Comparison of ENCODE assay signal across 35 mouse cellular contexts in genomic region chr1:192214666-192215065, GRCm38 (mm10). TPM values are rescaled to one million over a fixed set of nuclear protein-coding genes. Genes with fewer than 3 reads are reported as not detected.
"Had no signal": no experiment of that assay in that cellular context is flagged by ENCODE, and none has a peak within 500 bp of the region (broad histone marks: within the 10 kb centered on the region; RNA-seq: fewer than 3 reads in every experiment).

No protein-coding gene starts in this region.

- H3K4me3 ChIP-seq: heart, embryonic 13.5 days; heart, embryonic 15.5 days; hindbrain, embryonic 10.5 days; hindbrain, embryonic 12.5 days; hindbrain, embryonic 13.5 days; hindbrain, embryonic 15.5 days; intestine, embryonic 15.5 days; kidney, embryonic 15.5 days; layer of hippocampus, adult 2 months; left cerebral cortex, adult 2 months had no signal

- H3K27ac ChIP-seq: heart, embryonic 13.5 days; heart, embryonic 15.5 days; hindbrain, embryonic 10.5 days; hindbrain, embryonic 12.5 days; hindbrain, embryonic 13.5 days; hindbrain, embryonic 14.5 days; hindbrain, embryonic 15.5 days; hindbrain, postnatal 0 days; intestine, embryonic 15.5 days; kidney, embryonic 15.5 days; kidney, postnatal 0 days; layer of hippocampus, adult 2 months; left cerebral cortex, adult 2 months had no signal

- H3K27me3 ChIP-seq: heart, embryonic 13.5 days; heart, embryonic 15.5 days; hindbrain, embryonic 12.5 days; hindbrain, embryonic 13.5 days; hindbrain, embryonic 15.5 days; intestine, embryonic 15.5 days; kidney, embryonic 15.5 days had no signal

- DNase-seq: heart, postnatal 10 days; heart, postnatal 14 days; heart, postnatal 36 days; heart, postnatal 4 days; kidney, adult 11 months; kidney, adult 18-20 months; kidney, adult 2 months; kidney, adult 8-10 months; kidney, adult 9 months; kidney, postnatal 10 days; kidney, postnatal 14 days; kidney, postnatal 25 days; kidney, postnatal 36 days; kidney, postnatal 4 days; layer of hippocampus, adult 9-11 months; layer of hippocampus, postnatal 36 days had no signal

- ATAC-seq: hindbrain, embryonic 16.5 days; hindbrain, postnatal 0 days; inflammation-experienced regulatory T-cells, adult 6 months; intestine, embryonic 15.5 days; intestine, embryonic 16.5 days; intestine, postnatal 0 days had no signal

- H3K36me3 ChIP-seq: heart, embryonic 13.5 days; heart, embryonic 15.5 days; hindbrain, embryonic 10.5 days; hindbrain, embryonic 12.5 days; hindbrain, embryonic 13.5 days; hindbrain, embryonic 15.5 days; intestine, embryonic 15.5 days; kidney, embryonic 15.5 days had no signal

- H3K9me3 ChIP-seq: hindbrain, embryonic 10.5 days; hindbrain, embryonic 12.5 days; hindbrain, embryonic 13.5 days; hindbrain, embryonic 15.5 days; intestine, embryonic 15.5 days; kidney, embryonic 15.5 days had no signal

- H3K4me2 ChIP-seq: heart, embryonic 11.5 days; heart, embryonic 13.5 days; heart, embryonic 15.5 days; hindbrain, embryonic 12.5 days; hindbrain, embryonic 13.5 days; hindbrain, embryonic 14.5 days; hindbrain, embryonic 15.5 days; intestine, embryonic 15.5 days; kidney, embryonic 15.5 days had no signal

- H3K4me1 ChIP-seq: heart, embryonic 13.5 days; heart, embryonic 15.5 days; hindbrain, embryonic 10.5 days; hindbrain, embryonic 12.5 days; hindbrain, embryonic 13.5 days; hindbrain, embryonic 15.5 days; intestine, embryonic 15.5 days; kidney, embryonic 15.5 days had no signal

- H3K9ac ChIP-seq: heart, embryonic 13.5 days; heart, embryonic 15.5 days; hindbrain, embryonic 12.5 days; hindbrain, embryonic 13.5 days; hindbrain, embryonic 14.5 days; hindbrain, embryonic 15.5 days; intestine, embryonic 15.5 days; kidney, embryonic 15.5 days had no signal

RNA-seq across cellular contexts. Expression of gene Kcnh1, which starts 24.1 kb away (rescaled TPM):
- total RNA-seq: hematopoietic stem cell, adult 5-6 weeks had no signal
- polyA plus RNA-seq: inflammation-experienced regulatory T-cells, adult 6 months had no signal
